Mouse (Mus musculus): ENCODE measurements around the gene Ets2.

- TF ChIP-seq CTCF (IDR thresholded peaks at IDR 0.05; ENCODE audit: borderline replicate concordance, insufficient read depth, low read depth, low read length) (no peak), POLR2A (IDR thresholded peaks at IDR 0.05; ENCODE audit: borderline replicate concordance, insufficient read depth, low read length) (no peak)
Measured at GRCm38 (mm10) chr16:95718119-95718518, 16.2 kb downstream of the Ets2 start.
